Mouse (Mus musculus): ENCODE measurements at regions not wholly inside any gene's neighbourhood (a gene's known extent, or its start where the extent isn't known, plus 50 kb on each side); places are given as distances from the start of the nearest gene placed in this dataset.

DNA sequence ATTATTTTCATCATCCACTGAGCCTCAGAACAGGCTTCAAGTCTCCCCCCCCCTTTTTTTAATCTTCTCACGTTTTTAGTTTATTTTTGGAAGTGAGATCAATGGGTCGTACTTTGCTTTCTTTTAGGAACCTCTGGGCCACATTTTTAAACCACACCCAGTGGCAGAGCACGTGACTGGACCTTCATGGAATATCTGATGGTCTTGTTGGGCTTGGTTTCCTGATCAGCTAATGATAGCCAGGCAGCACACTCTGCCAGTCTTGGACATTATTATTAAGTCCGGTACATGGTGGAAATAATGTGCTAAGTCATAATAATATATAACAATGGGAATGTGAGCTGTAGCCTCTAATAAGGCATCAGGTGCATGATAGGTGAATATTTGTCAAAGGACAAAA, 138.0 kb upstream of the Klf4 start:
- Histone ChIP-seq H3K4me1 (ENCODE audit: control insufficient read depth, insufficient read depth, low read length) (no peaks in the 10 kb centered on the region), H3K4me3 (ENCODE audit: insufficient read depth, low read length) (no peak overlapping the region), H3K27ac (ENCODE audit: insufficient read depth, low read length) (no peak overlapping the region)
- TF ChIP-seq CTCF (IDR thresholded peaks at IDR 0.05; ENCODE audit: extremely low read depth, insufficient read depth, low read length) (no peak), POLR2A (IDR thresholded peaks at IDR 0.05; ENCODE audit: extremely low read depth, insufficient read depth, low read length) (no peak)

DNA sequence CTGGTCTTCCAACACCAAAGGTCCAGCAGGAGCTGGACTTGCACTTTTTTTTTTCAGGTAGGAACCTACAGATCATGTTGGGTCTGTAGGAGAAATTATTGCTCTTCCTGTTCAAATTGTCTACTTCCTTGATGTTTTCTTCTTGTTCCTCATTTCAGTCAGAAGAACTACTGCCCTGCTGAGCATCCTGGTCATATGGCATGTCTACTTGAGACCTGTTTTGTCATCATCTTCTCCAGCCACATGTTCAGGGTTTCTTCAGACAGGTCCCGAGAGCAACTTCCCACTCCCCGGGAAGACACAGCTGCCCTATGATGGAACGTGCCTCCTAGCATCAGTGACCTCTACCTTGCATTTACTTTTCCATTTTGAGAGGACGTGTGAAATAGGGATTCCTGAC, 132.6 kb upstream of the Klf4 start:
- H3K4me3 ChIP-seq (ENCODE audit: insufficient read depth, low read length) = no peak overlapping the region
- TF ChIP-seq CTCF (IDR thresholded peaks at IDR 0.05; ENCODE audit: extremely low read depth, insufficient read depth, low read length) (no peak), POLR2A (IDR thresholded peaks at IDR 0.05; ENCODE audit: extremely low read depth, insufficient read depth, low read length) (no peak)
- H3K27ac ChIP-seq (ENCODE audit: insufficient read depth, low read length) = no peak overlapping the region
- H3K4me1 ChIP-seq (ENCODE audit: control insufficient read depth, insufficient read depth, low read length) = peaks cover 2% of the 10 kb centered on the region

DNA sequence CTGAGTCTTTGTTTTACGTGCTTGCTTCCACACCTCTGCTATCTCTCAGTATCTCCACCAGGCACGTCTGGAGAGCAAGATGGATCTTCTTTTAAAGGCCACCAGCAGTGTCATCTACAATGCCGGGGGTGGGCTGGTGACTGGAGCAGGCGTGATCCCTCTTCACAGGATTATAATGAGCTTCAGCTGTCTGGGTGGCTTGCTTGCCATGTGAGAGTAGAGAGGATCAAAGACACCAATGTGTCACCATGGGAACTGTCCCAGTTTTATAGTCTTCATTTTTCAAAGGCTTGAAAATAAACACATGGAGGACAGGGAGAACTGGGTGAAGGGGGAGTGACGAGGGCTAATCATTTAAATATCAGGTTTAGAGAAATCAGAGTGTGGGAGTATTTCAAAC, 131.6 kb upstream of the Klf4 start:
- Histone ChIP-seq H3K4me3 (ENCODE audit: insufficient read depth, low read length) (no peak overlapping the region), H3K4me1 (ENCODE audit: control insufficient read depth, insufficient read depth, low read length) (peaks cover 2% of the 10 kb centered on the region), H3K27ac (ENCODE audit: insufficient read depth, low read length) (no peak overlapping the region)
- TF ChIP-seq POLR2A (IDR thresholded peaks at IDR 0.05; ENCODE audit: extremely low read depth, insufficient read depth, low read length) (no peak), CTCF (IDR thresholded peaks at IDR 0.05; ENCODE audit: extremely low read depth, insufficient read depth, low read length) (no peak)

DNA sequence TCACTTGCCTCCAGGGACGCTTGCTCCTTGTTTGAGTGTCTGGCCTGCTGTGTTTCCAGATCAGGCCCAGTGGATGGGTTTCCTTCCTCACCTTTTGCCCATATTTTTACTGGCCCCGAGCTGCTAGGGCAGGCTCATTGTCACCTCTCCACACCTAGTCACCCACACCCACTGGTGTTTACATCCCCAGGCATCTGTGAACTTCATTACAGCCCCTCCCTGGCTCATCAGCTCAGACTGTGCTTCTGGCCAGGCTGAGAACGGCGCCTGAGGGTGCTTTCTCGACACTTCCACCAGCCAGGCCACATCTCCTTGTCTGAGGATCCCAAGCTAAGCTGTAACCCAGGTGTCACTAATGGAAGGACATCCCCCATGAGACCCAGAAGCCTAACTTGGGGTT, 129.8 kb upstream of the Klf4 start:
- TF ChIP-seq POLR2A (IDR thresholded peaks at IDR 0.05; ENCODE audit: extremely low read depth, insufficient read depth, low read length) = no peak
- TF ChIP-seq CTCF (IDR thresholded peaks at IDR 0.05; ENCODE audit: extremely low read depth, insufficient read depth, low read length) = no peak
- Histone ChIP-seq H3K4me3 (ENCODE audit: insufficient read depth, low read length) (no peak overlapping the region), H3K27ac (ENCODE audit: insufficient read depth, low read length) (no peak overlapping the region), H3K4me1 (ENCODE audit: control insufficient read depth, insufficient read depth, low read length) (peaks cover 2% of the 10 kb centered on the region)

DNA sequence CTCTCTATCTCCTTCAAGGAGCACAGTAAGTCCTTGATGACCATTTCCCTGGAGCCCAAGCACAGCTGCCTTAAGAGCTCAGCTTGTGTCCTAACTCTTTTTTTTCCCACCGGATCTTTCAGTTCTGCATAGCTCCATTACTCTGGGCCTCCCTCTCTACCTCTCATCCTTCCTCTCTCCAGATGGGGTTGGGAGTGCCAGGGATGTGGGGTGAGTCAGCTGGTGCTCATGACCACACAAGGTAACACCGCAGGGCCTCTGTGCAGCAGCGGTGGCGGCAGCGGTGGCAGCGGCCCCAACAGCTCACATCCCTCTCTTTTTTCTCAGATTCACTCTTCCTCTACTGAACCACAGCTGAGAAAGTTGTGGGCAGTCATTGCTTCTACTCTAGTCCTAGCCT, 126.6 kb upstream of the Klf4 start:
- Histone ChIP-seq H3K4me3 (ENCODE audit: insufficient read depth, low read length) (no peak overlapping the region), H3K27ac (ENCODE audit: insufficient read depth, low read length) (no peak overlapping the region), H3K4me1 (ENCODE audit: control insufficient read depth, insufficient read depth, low read length) (peaks cover 2% of the 10 kb centered on the region)
- TF ChIP-seq CTCF (IDR thresholded peaks at IDR 0.05; ENCODE audit: extremely low read depth, insufficient read depth, low read length) (no peak), POLR2A (IDR thresholded peaks at IDR 0.05; ENCODE audit: extremely low read depth, insufficient read depth, low read length) (no peak)

DNA sequence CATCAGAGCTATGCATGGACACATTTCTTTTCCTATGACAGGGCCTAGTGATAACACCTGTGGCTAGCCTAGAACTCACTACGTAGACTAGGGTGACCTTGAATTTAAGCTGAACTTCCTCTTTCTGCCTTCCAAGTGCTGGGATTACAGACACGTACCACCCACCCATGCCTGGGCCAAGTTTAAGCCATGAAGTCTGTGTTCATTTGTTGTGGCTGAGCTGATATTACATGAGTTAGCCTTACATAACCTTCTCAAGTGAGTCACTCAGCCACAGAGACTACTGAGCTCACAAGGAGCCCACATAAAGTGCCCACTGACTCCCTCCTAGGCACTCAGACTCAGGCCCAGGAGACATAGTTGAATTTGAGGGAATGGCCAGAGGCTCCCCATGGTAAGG, 123.1 kb upstream of the Klf4 start:
- no peak for TF ChIP-seq POLR2A (IDR thresholded peaks at IDR 0.05; ENCODE audit: extremely low read depth, insufficient read depth, low read length)
- no peak for TF ChIP-seq CTCF (IDR thresholded peaks at IDR 0.05; ENCODE audit: extremely low read depth, insufficient read depth, low read length)
- no peak overlapping the region for H3K27ac ChIP-seq (ENCODE audit: insufficient read depth, low read length)
- H3K4me1 ChIP-seq (ENCODE audit: control insufficient read depth, insufficient read depth, low read length) = no peaks in the 10 kb centered on the region
- no peak overlapping the region for H3K4me3 ChIP-seq (ENCODE audit: insufficient read depth, low read length)

DNA sequence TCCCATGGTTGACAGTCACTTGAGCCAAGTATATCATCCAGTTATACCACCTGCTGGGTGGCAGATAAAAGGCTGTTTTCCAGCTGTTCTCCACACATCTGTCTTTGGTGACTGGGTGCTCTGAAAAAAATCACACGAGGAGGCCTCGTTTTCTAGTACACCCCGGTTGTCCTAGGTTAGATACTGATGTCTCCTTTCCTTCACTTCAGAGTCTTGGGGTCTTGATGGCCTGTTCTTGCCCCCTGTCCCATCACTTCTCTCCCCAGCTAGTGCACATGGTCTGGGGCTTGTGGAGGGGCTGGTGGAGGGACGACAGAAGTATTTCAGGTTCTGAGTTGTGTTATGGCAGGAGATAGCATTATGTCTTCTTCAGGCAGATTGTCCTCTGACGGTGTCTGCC, 120.4 kb upstream of the Klf4 start:
- H3K27ac ChIP-seq (ENCODE audit: insufficient read depth, low read length) = no peak overlapping the region
- no peak for TF ChIP-seq CTCF (IDR thresholded peaks at IDR 0.05; ENCODE audit: extremely low read depth, insufficient read depth, low read length)
- TF ChIP-seq POLR2A (IDR thresholded peaks at IDR 0.05; ENCODE audit: extremely low read depth, insufficient read depth, low read length) = no peak
- no peaks in the 10 kb centered on the region for H3K4me1 ChIP-seq (ENCODE audit: control insufficient read depth, insufficient read depth, low read length)
- no peak overlapping the region for H3K4me3 ChIP-seq (ENCODE audit: insufficient read depth, low read length)

DNA sequence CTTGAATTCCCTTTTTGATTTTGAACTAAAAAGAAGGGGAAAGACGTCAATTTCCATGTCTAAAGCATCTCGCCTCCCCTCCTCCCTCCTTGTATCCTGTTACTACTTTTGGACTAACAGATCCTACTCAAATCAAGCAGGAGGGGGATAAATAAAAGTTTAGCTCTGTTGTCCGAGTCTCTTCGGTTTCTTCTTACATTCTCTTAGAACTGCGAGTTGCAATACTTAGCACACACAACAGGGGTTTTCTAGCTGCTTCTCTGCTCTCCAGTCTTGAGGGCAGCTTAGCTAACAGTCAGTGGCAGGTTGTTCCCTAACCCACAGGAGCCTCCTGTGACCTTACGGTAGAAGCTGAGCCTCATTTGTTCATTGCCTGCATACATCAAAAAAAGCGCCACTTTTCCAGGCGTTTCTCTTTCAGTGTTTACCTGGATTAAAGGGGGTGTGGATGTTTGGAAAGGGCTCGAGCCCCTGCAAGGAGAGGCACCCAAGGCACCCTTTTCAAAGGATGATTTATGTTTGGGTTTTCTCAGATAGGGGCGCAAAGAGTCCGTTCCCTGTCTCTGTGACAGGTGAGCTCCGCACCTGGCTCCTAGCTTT, 119.6 kb upstream of the Klf4 start:
- H3K27ac ChIP-seq (ENCODE audit: insufficient read depth, low read length) = peak overlapping the region; percentile 60
- TF ChIP-seq CTCF (IDR thresholded peaks at IDR 0.05; ENCODE audit: extremely low read depth, insufficient read depth, low read length) (no peak), POLR2A (IDR thresholded peaks at IDR 0.05; ENCODE audit: extremely low read depth, insufficient read depth, low read length) (no peak)
- H3K4me1 ChIP-seq (ENCODE audit: control insufficient read depth, insufficient read depth, low read length) = no peaks in the 10 kb centered on the region
- H3K4me3 ChIP-seq (ENCODE audit: insufficient read depth, low read length) = peak overlapping the region; percentile 32; the same call in 1 of the 2 replicates

DNA sequence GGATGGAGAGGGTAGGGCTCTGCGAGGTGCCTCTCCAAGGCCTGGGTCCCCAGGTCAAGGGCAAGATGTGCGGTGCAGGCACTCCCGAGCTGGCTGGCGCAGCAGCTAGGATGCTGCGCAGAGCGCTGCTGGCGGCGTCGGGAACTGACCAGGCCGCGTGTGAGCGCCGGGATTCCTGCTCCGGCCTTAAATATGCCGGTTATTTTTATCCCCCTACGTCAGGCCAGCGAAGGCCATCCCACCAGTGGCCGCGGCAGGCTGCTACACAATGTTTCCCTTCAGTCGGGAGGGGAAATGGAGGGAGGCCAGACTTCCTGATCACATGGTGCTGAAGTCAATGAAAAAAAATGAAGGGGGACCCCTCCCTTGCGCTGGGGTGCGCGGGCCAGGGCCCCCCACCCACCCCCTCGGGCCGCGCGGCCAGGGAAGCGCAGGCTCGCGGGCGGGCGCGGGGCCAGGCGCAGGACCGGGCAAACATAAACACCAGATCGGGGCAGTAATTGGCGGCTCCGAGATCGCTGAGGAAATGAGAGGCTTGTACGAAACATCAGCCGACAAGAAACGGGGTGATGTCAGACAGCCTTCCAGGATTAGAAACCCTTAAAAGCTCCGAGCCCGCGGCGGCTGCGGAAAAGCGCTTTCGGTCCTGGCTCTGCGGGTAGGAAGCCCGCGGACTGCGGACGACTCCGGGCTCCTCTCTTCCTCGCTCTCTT, 118.9 kb upstream of the Klf4 start:
- Histone ChIP-seq H3K4me1 (ENCODE audit: control insufficient read depth, insufficient read depth, low read length) (no peaks in the 10 kb centered on the region), H3K4me3 (ENCODE audit: insufficient read depth, low read length) (peak overlapping the region; percentile 32), H3K27ac (ENCODE audit: insufficient read depth, low read length) (peak overlapping the region; percentile 90)
- TF ChIP-seq POLR2A (IDR thresholded peaks at IDR 0.05; ENCODE audit: extremely low read depth, insufficient read depth, low read length) (peak; percentile 81), CTCF (IDR thresholded peaks at IDR 0.05; ENCODE audit: extremely low read depth, insufficient read depth, low read length) (no peak)

DNA sequence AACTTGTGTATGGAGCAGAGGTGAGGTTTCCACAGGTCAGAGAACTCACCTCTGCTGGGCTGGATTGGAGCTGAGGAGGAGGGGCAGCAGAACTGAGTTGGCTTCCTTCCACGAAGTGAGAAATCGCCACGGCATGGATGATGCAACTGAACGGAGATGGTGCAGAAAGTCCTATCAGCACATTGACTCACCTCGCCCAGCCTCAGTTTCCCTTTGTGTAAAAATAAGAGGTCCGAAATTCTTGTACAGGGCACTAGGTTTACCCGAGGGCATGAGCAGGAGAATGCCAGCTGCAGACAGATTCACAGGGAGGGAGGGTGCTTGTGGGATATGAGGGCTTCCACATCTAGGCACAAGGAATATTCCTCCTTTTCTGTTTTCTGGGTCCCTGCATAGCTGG, 117.9 kb upstream of the Klf4 start:
- no peak overlapping the region for H3K4me3 ChIP-seq (ENCODE audit: insufficient read depth, low read length)
- no peak overlapping the region for H3K27ac ChIP-seq (ENCODE audit: insufficient read depth, low read length)
- no peak for TF ChIP-seq POLR2A (IDR thresholded peaks at IDR 0.05; ENCODE audit: extremely low read depth, insufficient read depth, low read length)
- no peak for TF ChIP-seq CTCF (IDR thresholded peaks at IDR 0.05; ENCODE audit: extremely low read depth, insufficient read depth, low read length)
- no peaks in the 10 kb centered on the region for H3K4me1 ChIP-seq (ENCODE audit: control insufficient read depth, insufficient read depth, low read length)
